Mouse (Mus musculus) liver, postnatal 0 days (tissue): ENCODE results near the gene Ndufv2. TPM values are rescaled to one million over a fixed set of nuclear protein-coding genes. Genes with fewer than 3 reads are reported as not detected.

ENCODE experiments used
- ATAC-seq: fragments of 200-750 bp; cut with Nextera tagmentation; 2 replicates; pipeline ENCODE4 v1.8.0; 2017; ENCODE audit warnings: mild to moderate bottlenecking, moderate library complexity
- DNase-seq: peaks from one replicate; pipeline ENCODE4 v3.0.0-alpha.2; 2016
- H3K27ac ChIP-seq: fragments of 300-500 bp; sonication (generic); 2 replicates; pipeline ENCODE4 v1.5.1; 2014; ENCODE audit warnings: antibody characterized with exemption, moderate library complexity, mild to moderate bottlenecking, low read depth
- H3K27me3 ChIP-seq: fragments of 300-500 bp; sonication (generic); 2 replicates; pipeline ENCODE4 v1.6.1; 2014; ENCODE audit warnings: low read length, control low read depth, mixed read lengths; ENCODE audit not compliant: insufficient read depth
- H3K36me3 ChIP-seq: fragments of 300-500 bp; sonication (generic); replicated peaks from 2 replicates; pipeline ENCODE4 v1.6.1; 2014; ENCODE audit warnings: mild to moderate bottlenecking, control low read depth, low read length, moderate library complexity, mixed read lengths; ENCODE audit not compliant: insufficient read depth
- H3K4me1 ChIP-seq: fragments of 300-500 bp; sonication (generic); 2 replicates; pipeline ENCODE4 v1.6.1; 2014; ENCODE audit warnings: antibody characterized with exemption, mild to moderate bottlenecking, control low read depth; ENCODE audit not compliant: insufficient read depth
- H3K4me2 ChIP-seq: fragments of 300-500 bp; sonication (generic); 2 replicates; pipeline ENCODE4 v1.6.1; 2014; ENCODE audit warnings: low read depth, mild to moderate bottlenecking, low read length, moderate library complexity, mixed read lengths
- H3K4me3 ChIP-seq: fragments of 300-500 bp; sonication (generic); 2 replicates; pipeline ENCODE4 v1.5.1; 2014; ENCODE audit warnings: low read depth, low read length
- H3K9ac ChIP-seq: fragments of 300-500 bp; sonication (generic); replicated peaks from 2 replicates; pipeline ENCODE4 v1.6.1; 2014; ENCODE audit warnings: mild to moderate bottlenecking, moderate library complexity
- H3K9me3 ChIP-seq: fragments of 300-500 bp; sonication (generic); 2 replicates; pipeline ENCODE4 v1.6.1; 2016; ENCODE audit warnings: mild to moderate bottlenecking, control low read depth, low read length, mixed read lengths
- CTCF ChIP-seq: sonication (generic); IDR thresholded peaks from 2 replicates; pipeline ENCODE4 v1.5.1; 2016; ENCODE audit warnings: antibody characterized with exemption, low read depth
- EP300 ChIP-seq: IDR thresholded peaks from 2 replicates; pipeline ENCODE4 v1.6.1; 2016; ENCODE audit warnings: antibody characterized with exemption, low read depth, mild to moderate bottlenecking
- WGBS: fragments of 180-500 bp; shearing (Covaris S2); extraction: QIAGEN DNeasy Blood & Tissue Kit; methylation state at CpG from one replicate; pipeline ENCODE4 v1.1.7; 2014; ENCODE audit not compliant: insufficient replicate concordance; 5-methylcytosine and 5-hydroxymethylcytosine counted together
- polyA plus RNA-seq: library from polyadenylated mRNA; unstranded; fragments of >200 nt; fragmentation: Nextera tagmentation; extraction: Ambion mirVana; gene quantifications from 2 replicates; pipeline ENCODE4 v1.2.1, GENCODE M21; 2015

The Ndufv2 gene
- polyA plus RNA-seq, 1 experiment from 2014 or later, result 286 TPM

GRCm38 (mm10) chr17:66033239-66033638 lies 68.1 kb downstream of the Ndufv2 start:
- WGBS, result 90% methylated on average over 5 of the region's 5 CpGs

GRCm38 (mm10) chr17:66031991-66032390 lies 69.4 kb downstream of the Ndufv2 start:
- Histone ChIP-seq H3K9ac (no peak overlapping the region), H3K27me3 (no peaks in the 10 kb centered on the region), H3K36me3 (peaks cover 23% of the 10 kb centered on the region), H3K4me2 (no peak overlapping the region), H3K27ac (no peak overlapping the region), H3K4me3 (no peak overlapping the region), H3K4me1 (no peaks in the 10 kb centered on the region), H3K9me3 (no peaks in the 10 kb centered on the region)
- ATAC-seq, result no peak
- TF ChIP-seq EP300 (no peak), CTCF (no peak)
- no peak for DNase-seq
- WGBS, result 72% methylated on average over 5 of the region's 5 CpGs

More at GRCm38 (mm10) chr17:66033239-66033638, 68.1 kb downstream of the Ndufv2 start:
- no peak for TF ChIP-seq EP300
- TF ChIP-seq CTCF, result no peak
- H3K4me2 ChIP-seq, result no peak overlapping the region
- H3K36me3 ChIP-seq, result peaks cover 19% of the 10 kb centered on the region
- ATAC-seq (no peak), DNase-seq (no peak)
- no peaks in the 10 kb centered on the region for H3K9me3 ChIP-seq
- H3K4me1 ChIP-seq, result no peaks in the 10 kb centered on the region
- no peak overlapping the region for H3K27ac ChIP-seq
- no peak overlapping the region for H3K9ac ChIP-seq
- H3K4me3 ChIP-seq, result no peak overlapping the region
- no peaks in the 10 kb centered on the region for H3K27me3 ChIP-seq

Other genes starting within 250 kb of the Ndufv2 start
- gene Ralbp1, start 215.8 kb downstream of the Ndufv2 start, polyA plus RNA-seq, result 29.5 TPM in 2 replicates
- gene Twsg1, start 150.3 kb downstream of the Ndufv2 start, polyA plus RNA-seq, result 16.8 and 19.4 TPM in 2 replicates
- gene Ankrd12, start 24.5 kb downstream of the Ndufv2 start, polyA plus RNA-seq, result 7.9 and 8.2 TPM in 2 replicates
- gene Washc1, start 10.0 kb upstream of the Ndufv2 start, polyA plus RNA-seq, result 12.0 and 13.2 TPM in 2 replicates
- 1.9 and 2.0 TPM in 2 replicates for gene Ddx11, start 22.0 kb upstream of the Ndufv2 start, polyA plus RNA-seq